Mouse (Mus musculus): ENCODE measurements around the gene Hoxd9. TPM values are rescaled to one million over a fixed set of nuclear protein-coding genes. Genes with fewer than 3 reads are reported as not detected.

The Hoxd9 gene
- polyA plus RNA-seq (2012; rRNA removed), result 36.3 and 61.8 TPM in 2 replicates

DNA sequence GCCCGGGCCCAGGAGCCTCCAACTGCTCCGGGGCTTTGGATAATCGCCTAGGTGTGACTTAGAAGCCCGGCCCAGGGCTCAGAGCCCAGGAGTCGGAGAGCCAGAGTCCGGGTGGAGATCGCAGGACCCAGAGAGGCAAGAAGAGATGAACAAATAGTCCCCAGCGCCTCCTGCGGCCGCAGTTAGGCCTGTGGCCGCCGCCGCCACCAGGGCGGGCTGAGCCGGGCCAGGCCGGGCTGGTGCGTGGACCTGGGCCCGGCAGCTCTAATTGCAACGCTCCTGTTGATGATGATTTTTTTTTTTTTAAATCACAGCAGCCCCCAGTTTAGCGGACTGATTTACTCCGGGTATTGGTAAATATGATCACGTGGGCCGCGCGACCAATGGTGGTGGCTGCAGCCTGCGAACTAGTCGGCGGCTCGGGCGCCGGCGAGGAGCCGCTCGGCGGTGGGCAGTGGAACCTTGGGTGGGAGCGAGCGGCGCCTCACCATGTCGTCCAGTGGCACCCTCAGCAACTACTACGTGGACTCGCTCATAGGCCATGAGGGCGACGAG is at the start of gene Hoxd9:
Hoxd9 (plus strand) TSS at position 161 of the 555 bp plus-strand sequence.

DNA sequence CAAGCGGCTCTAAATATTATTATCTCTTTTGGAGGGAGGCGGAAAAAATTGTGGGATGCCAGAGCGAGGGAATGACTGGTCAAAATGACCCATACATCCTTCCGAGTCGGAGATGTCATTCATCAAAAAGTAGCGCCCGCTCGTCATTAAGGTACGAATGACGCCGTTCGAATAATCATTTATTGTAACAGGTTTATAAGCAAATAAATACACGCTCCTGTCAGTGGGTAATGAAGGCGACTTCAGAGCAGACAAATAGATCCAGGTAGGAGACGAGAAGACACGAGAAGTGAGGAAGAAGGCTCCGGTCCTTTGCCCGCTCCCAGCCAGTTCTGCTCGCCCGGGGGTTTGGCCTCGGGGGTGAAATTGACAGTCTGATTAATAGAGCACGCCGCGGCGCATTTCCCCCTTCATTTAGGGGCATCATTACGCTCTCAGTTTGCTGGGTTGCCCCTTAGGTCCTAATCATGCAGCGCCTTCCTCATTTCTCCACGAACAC is 38.0 kb upstream of the Hoxd9 start, which contains the start of gene Evx2:
Evx2 (minus strand) TSS at position 51 of the 499 bp plus-strand sequence.

DNA sequence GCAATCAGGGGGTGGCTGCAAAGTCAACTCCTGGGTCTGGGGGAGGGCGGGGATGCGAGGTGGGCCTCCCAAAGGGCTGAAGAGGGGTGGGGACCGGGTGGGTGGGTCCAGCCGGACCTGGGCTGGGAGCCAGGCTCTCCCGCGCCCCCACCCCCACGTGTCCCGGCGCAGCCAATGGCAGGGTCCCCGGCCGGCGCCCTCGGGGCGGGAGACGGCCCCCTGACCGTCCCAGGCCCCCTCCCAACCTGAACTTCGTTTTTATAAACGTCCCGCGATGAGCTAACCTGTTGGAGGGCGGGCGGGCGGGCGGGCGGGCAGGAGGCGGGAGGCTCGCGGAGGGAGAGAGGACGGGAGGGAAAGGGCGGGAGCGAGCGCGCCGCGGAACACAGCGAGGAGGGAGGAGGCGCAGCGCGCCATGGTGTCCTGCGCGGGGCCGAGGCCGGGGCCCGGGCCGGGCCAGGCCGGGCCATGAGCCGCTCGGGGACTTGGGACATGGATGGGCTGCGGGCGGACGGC is 29.6 kb upstream of the Hoxd9 start, which contains the start of gene Hoxd13:
Hoxd13 (plus strand) TSS at position 469 of the 516 bp plus-strand sequence.

DNA sequence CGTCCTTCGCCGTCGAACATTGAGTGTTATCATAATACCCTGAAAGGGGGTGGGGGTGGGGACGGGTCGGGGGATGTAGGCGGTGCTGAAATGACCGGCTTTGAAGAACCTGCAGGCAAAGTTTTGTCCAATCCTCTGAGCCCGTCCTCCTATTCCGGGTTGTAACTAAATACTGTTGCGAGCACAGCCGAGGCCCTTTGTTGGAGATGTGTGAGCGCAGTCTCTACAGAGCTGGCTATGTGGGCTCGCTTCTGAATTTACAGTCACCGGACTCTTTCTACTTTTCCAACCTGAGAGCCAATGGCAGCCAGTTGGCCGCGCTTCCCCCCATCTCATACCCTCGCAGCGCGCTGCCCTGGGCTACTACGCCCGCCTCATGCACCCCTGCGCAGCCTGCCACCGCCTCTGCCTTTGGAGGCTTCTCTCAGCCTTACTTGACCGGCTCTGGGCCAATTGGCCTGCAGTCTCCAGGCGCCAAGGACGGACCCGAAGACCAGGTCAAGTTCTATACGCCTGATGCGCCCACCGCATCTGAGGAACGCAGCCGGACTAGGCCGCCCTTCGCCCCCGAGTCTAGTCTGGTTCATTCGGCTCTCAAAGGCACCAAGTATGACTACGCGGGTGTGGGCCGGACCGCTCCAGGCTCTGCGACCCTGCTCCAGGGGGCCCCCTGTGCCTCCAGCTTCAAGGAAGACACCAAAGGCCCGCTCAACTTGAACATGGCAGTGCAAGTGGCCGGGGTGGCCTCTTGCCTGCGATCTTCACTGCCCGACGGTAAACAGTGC is 22.5 kb upstream of the Hoxd9 start, which contains the start of gene Hoxd12:
Hoxd12 (plus strand) TSS at position 133 of the 785 bp plus-strand sequence.

DNA sequence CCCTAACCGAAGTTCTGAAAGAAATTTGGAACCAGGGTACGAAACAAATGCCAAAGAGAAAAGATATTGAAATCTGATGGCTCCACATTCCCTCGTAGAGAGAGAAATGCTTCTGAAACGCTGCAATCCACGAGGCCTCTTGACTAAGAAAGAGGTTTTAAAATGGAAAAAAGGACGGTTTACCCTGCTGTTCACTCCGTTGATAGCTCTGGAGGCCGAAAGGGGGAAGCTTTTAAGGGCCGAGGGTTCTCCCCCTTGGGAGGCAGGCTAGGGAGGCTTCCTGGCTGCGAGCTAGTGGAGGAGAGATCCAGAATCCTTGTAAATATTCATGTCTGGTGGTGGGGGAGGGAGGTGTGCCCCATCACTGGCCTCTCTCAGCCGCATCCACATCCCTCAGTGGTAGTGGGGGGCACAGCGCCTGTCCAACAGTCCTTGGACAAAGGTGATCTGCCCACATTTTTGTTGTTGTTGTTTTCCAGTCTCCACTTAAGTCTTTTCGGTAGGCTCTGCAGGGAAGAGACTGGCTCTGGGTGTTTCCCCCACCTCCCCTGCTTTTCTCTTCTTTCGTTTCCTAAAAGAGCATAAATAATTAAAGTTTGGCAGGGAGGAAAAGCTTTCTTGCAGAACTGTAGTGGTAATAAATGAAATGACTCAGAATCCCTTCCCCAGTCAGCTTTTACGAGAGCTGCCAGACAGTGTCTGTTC is 18.5 kb upstream of the Hoxd9 start, which contains the start of gene Hoxd11:
Hoxd11 (plus strand) TSS at position 667 of the 705 bp plus-strand sequence.

DNA sequence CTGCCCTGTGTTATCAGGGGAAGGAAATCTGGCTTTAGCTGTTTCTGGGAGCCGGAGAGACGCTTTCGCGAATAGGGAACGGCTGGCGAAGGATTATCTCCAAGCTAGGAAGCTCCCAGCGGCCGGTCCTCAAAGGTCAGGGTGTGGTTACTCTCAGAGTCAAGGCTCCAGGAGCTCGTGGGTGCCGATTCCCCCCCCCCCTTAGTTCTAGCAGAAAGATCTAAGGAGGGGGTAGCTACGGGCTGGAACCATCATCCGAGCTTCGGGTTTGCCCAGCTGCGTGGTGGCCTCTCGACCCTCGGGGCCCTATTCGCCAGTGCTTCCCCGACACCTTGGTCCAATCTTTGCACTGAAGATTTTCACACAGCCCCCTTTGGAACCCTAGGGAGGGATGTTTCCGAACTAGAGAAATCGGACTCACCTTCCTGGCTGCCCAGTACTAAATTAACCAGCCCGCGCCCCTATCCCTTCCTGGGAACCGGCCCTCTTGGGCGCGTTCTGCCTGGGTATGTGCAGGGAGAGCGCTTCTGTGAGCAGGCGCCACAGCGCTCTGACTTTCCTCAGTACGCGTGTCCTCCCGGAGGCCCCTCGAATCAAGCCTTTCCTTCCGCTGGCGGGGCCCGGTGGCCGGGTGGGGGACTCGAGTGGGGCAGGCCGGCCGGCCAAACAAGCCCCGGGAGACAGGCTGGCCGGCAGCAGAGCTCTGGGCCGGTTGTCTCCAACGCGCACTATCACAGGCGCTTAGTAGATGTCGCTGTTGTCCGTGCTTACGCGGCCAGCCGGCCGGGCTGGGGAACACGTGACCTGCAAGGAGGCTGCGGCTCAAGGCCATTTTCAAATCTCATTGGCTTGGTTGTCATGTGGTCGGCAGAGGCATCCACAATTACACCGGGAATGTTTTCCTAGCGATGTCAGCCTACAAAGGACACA is 6.2 kb upstream of the Hoxd9 start, which contains the start of gene Hoxd10:
Hoxd10 (plus strand) TSS at position 903 of the 930 bp plus-strand sequence.

DNA sequence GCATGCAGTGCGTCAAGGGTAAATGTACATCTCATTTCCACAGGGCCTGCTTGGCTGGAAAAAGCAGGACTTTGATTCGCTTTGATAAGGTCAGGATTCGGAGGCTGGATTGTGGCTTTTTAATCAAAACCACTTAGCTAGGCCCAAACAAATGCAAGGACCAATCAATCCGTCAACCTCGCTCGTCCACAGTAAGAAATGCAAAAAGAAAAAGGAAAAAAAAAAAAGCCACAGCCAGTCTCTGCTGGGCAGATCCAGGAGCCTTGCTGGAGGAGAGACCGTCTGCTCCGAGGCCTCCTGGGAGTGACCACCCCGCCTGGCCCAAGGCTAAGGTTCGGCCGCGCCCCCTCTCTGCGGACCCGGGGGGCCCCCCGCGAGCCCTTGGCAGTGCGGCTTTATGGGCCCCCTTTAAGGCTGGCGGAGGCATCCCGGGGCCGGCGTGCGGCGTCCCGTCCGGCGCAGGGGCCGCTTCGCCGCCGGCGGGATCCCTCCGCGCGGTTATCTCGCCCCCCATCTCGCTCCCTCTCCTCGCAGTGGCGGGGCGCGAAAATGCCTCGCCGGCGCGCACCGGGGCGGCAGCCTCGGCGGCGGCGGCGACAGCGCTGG is 7.0 kb downstream of the Hoxd9 start, which contains the start of gene Hoxd8:
Hoxd8 (plus strand) TSS at position 223 of the 606 bp plus-strand sequence.

DNA sequence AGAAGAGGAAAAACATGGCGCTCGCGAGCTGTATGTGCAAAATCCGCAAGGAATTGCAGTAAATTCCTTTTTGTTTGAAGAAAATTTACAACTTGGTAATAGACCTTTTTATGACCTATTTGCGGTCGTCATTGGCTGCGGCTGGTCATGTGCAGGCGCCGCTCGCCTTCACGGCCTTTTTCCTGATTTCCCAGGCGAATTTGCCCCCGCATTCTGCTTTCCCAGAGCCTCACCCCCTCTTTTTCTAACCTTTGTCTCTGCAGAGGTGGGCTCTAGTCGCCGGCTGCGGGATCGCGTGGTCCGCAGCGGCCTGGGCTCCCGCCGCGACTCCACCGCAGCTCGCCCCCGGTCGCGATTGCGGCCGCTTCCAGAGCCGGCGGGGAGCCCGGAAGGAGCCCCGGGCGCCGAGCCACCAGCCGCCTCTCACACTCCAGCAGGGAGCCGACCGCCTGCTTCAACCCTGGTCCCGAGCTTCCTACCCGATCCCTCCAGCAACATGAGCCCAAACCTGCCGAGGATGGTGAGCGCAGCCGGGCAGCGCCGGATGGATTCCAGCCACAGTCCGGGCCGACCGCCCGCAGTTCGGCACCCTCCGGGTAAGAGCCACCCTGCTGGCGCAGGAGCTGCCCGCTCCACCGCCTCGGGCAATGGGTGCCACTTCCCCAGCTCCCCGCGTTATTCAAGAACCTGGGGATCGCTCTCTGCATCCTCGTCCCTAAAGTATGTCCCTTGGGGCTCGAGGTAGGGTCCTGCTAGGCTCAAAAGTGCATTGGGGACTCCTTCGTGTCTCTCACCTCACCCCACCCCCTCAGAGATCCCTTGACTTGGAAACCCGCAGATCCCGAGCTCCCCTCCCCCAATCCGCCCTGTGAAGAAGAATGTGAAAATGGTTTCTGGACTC is 14.4 kb downstream of the Hoxd9 start, which contains the start of the genes Hoxd3 and Hoxd4:
Hoxd3 (plus strand) TSS at position 207 of the 901 bp plus-strand sequence.
Hoxd4 (plus strand) TSS at position 209 of the 901 bp plus-strand sequence.

DNA sequence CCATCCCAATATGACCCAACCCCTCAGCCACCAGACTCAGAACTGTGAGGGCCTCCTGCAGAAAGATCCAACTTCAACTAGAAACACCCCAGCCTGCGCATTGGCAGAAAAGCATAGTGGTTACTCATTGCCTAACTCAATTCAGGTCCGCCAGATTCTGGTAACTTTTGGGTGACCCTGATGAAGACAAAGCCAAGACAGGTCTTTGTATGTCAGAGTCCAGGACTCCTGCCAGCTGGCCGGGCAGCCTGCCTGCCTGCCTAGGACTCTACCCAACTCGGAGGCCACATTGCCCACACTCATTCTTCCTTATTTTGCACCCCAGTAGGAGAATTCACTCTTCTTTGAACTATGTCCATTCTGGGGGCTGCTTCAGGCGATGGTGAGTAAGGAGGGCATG is 29.0 kb downstream of the Hoxd9 start, which contains the start of gene Gm28230:
Gm28230 (plus strand) TSS at position 178 of the 400 bp plus-strand sequence.

Other genes starting within 250 kb of the Hoxd9 start
- gene Lnpk, start 118.3 kb upstream of the Hoxd9 start, polyA plus RNA-seq (2012; rRNA removed), result 3.1 and 4.2 TPM in 2 replicates
- gene Evx2, start 38.2 kb upstream of the Hoxd9 start, polyA plus RNA-seq (2012; rRNA removed), result 0.09 TPM in 1 of 2 replicates, not detected in the other
- not detected in 2 replicates for gene Hoxd13, start 29.4 kb upstream of the Hoxd9 start, polyA plus RNA-seq (2012; rRNA removed)
- not detected in 2 replicates for gene Hoxd12, start 22.7 kb upstream of the Hoxd9 start, polyA plus RNA-seq (2012; rRNA removed)
- gene Hoxd11, start 18.2 kb upstream of the Hoxd9 start, polyA plus RNA-seq (2012; rRNA removed), result 5.3 and 8.9 TPM in 2 replicates
- gene Hoxd10, start 5.8 kb upstream of the Hoxd9 start, polyA plus RNA-seq (2012; rRNA removed), result 2.6 and 4.0 TPM in 2 replicates
- 53.7 and 57.4 TPM in 2 replicates for gene Hoxd8, start 6.9 kb downstream of the Hoxd9 start, polyA plus RNA-seq (2012; rRNA removed)
- gene Hoxd3, start 14.2 kb downstream of the Hoxd9 start, polyA plus RNA-seq (2012; rRNA removed), result 33.7 and 35.8 TPM in 2 replicates
- gene Hoxd4, start 14.2 kb downstream of the Hoxd9 start, polyA plus RNA-seq (2012; rRNA removed), result 64.9 and 92.3 TPM in 2 replicates
- 5.1 and 7.9 TPM in 2 replicates for gene Gm28230, start 29.0 kb downstream of the Hoxd9 start, polyA plus RNA-seq (2012; rRNA removed)
- gene Hoxd1, start 65.3 kb downstream of the Hoxd9 start, polyA plus RNA-seq (2012; rRNA removed), result not detected in 2 replicates
- 58.5 and 107 TPM in 2 replicates for gene Mtx2, start 128.1 kb downstream of the Hoxd9 start, polyA plus RNA-seq (2012; rRNA removed)